Mouse (Mus musculus): Measurements from ENCODE around the gene Sorcs2. TPM values are rescaled to one million over a fixed set of nuclear protein-coding genes. Genes with fewer than 3 reads are reported as not detected.

The Sorcs2 gene
- polyA plus RNA-seq, 1 experiment from 2014 or later = 21.8 TPM

DNA sequence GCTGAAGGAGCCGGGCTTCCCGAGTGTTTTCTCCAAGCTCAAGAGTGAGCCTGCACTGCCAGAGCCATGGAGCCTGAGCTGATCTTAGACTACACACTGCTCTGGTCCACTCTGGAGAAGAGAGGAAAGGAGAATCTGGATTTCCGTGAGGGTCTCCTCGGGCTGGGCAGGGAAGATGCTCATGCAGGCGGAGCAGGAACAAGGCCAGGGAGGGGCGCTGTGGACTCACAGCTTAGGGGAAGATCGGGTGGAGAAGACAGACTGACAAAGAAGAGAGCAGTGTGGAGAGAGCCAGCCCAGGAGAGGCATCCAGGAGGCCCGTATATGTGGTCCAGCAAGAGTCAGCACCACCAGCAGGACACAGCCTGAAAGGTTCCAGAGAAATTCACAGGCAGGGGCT, 248.8 kb downstream of the Sorcs2 start:
- Histone ChIP-seq H3K4me3 (ENCODE audit: low read length) (no peak overlapping the region), H3K4me2 (ENCODE audit: low read depth, low read length) (no peak overlapping the region), H3K27me3 (ENCODE audit: control insufficient read depth, insufficient read depth, low read depth, low read length) (no peaks in the 10 kb centered on the region), H3K36me3 (ENCODE audit: control insufficient read depth, insufficient read depth, low read length) (no peaks in the 10 kb centered on the region), H3K9me3 (ENCODE audit: control insufficient read depth, low read length) (no peaks in the 10 kb centered on the region), H3K27ac (ENCODE audit: low read length) (no peak overlapping the region), H3K4me1 (replicated peaks; ENCODE audit: control insufficient read depth, insufficient read depth, low read length) (peaks cover 4% of the 10 kb centered on the region; the same call in 1 of the 2 replicates), H3K9ac (ENCODE audit: low read length) (no peak overlapping the region)
- WGBS = 55% methylated on average over 8 of the region's 8 CpGs
- no peak for ATAC-seq (ENCODE audit: low read depth)

DNA sequence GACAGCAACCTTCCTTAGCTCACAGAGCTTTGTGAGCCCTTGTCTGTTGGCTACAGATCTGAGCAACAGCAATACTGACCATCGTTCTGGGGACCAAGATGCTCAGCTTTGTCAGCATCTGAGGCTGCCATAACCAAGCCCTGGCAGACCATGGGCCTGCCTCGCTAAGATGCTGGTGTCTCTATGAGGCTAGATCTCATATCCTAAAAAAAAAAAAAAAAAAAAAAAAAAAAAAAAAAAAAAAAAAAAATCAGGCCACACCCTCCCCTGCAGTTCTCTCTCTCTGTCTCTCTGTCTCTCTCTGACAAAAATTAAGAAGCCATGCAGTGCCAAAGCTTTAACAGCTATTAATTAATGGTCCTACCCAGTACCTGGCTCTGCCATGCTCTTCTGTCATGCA, 251.3 kb downstream of the Sorcs2 start:
- ATAC-seq (ENCODE audit: low read depth) = no peak
- WGBS = 83% methylated on average over 2 of the region's 2 CpGs
- Histone ChIP-seq H3K4me3 (ENCODE audit: low read length) (no peak overlapping the region), H3K4me1 (replicated peaks; ENCODE audit: control insufficient read depth, insufficient read depth, low read length) (peaks cover 4% of the 10 kb centered on the region; the same call in 1 of the 2 replicates), H3K27me3 (ENCODE audit: control insufficient read depth, insufficient read depth, low read depth, low read length) (no peaks in the 10 kb centered on the region), H3K9me3 (ENCODE audit: control insufficient read depth, low read length) (no peaks in the 10 kb centered on the region), H3K27ac (ENCODE audit: low read length) (no peak overlapping the region), H3K4me2 (ENCODE audit: low read depth, low read length) (no peak overlapping the region), H3K36me3 (ENCODE audit: control insufficient read depth, insufficient read depth, low read length) (no peaks in the 10 kb centered on the region), H3K9ac (ENCODE audit: low read length) (no peak overlapping the region)

DNA sequence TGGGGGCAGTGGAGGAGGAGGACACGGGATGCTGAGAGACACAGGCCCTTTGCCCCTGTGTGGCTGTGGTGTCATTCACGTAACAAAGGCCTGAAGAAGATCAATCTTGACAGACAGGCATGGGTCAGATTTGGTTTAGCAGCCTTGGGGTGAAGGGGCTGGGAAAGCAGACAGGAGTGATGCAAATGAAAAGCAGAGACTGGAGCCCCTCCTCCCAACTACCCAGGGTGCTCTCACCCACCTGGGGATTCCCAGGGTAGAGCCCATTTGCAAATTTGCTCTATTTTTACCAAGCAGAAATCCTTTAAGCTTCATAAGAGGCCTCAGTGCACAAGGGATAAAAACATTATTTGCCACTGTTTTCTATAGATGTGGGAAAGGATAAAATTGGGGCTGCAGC, 253.4 kb downstream of the Sorcs2 start:
- no peak overlapping the region for H3K27ac ChIP-seq (ENCODE audit: low read length)
- H3K4me3 ChIP-seq (ENCODE audit: low read length) = no peak overlapping the region
- 58% methylated on average over 2 of the region's 2 CpGs for WGBS
- no peaks in the 10 kb centered on the region for H3K36me3 ChIP-seq (ENCODE audit: control insufficient read depth, insufficient read depth, low read length)
- H3K4me2 ChIP-seq (ENCODE audit: low read depth, low read length) = no peak overlapping the region
- H3K9ac ChIP-seq (ENCODE audit: low read length) = no peak overlapping the region
- no peaks in the 10 kb centered on the region for H3K9me3 ChIP-seq (ENCODE audit: control insufficient read depth, low read length)
- H3K27me3 ChIP-seq (ENCODE audit: control insufficient read depth, insufficient read depth, low read depth, low read length) = no peaks in the 10 kb centered on the region
- H3K4me1 ChIP-seq (replicated peaks; ENCODE audit: control insufficient read depth, insufficient read depth, low read length) = peaks cover 4% of the 10 kb centered on the region; the same call in 1 of the 2 replicates
- no peak for ATAC-seq (ENCODE audit: low read depth)

DNA sequence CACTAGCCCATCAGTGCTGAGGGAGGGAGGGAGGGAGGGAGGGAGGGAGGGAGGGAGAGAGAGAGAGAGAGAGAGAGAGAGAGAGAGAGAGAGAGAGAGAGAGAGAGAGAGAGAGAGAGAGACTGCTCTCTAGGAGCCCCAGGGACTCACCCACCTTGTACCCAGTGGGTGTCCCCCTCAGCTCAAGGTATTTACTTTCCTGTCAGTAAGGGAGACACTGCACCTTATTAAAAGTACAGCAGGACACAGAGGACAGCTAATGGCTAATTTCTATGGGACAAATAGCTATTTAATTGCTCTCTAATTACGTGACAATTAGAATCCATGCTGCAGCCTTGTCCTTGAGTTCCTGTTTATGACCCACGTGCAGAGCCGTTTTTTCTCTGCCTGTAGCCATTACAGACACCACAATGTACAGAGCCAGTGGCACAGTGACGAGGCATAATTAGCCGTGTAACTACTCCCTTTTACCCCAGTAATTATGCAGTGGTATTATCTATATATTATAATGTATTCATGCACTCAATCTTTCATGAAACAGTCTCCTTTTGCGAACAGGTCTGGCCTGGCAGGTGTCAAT, 256.2 kb downstream of the Sorcs2 start:
- WGBS = 65% methylated on average over 6 of the region's 6 CpGs
- H3K4me1 ChIP-seq (replicated peaks; ENCODE audit: control insufficient read depth, insufficient read depth, low read length) = no peaks in the 10 kb centered on the region
- H3K9me3 ChIP-seq (ENCODE audit: control insufficient read depth, low read length) = no peaks in the 10 kb centered on the region
- H3K4me2 ChIP-seq (ENCODE audit: low read depth, low read length) = no peak overlapping the region
- H3K4me3 ChIP-seq (ENCODE audit: low read length) = no peak overlapping the region
- H3K9ac ChIP-seq (ENCODE audit: low read length) = no peak overlapping the region
- H3K27ac ChIP-seq (ENCODE audit: low read length) = no peak overlapping the region
- H3K27me3 ChIP-seq (ENCODE audit: control insufficient read depth, insufficient read depth, low read depth, low read length) = no peaks in the 10 kb centered on the region
- no peaks in the 10 kb centered on the region for H3K36me3 ChIP-seq (ENCODE audit: control insufficient read depth, insufficient read depth, low read length)
- no peak for ATAC-seq (ENCODE audit: low read depth)

DNA sequence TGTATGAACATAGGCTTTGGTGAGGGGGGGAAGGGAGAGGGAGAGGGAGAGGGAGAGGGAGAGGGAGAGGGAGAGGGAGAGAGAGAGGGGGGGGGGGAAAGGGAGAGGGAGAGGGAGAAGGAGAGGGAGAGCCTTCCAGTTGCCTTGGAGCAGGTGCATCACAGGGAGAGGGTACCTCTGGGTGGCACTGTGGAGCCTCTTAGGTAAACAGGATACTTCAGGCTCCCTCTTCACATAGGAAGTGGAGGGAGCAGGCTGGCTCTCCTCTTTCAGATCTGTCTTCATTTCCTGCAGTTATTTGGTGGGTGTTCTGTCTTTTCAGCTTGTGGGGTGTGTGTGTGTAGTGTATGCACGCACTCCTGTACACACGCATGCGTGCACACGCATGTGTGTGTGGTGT, 256.8 kb downstream of the Sorcs2 start:
- no peak for ATAC-seq (ENCODE audit: low read depth)
- Histone ChIP-seq H3K27me3 (ENCODE audit: control insufficient read depth, insufficient read depth, low read depth, low read length) (no peaks in the 10 kb centered on the region), H3K36me3 (ENCODE audit: control insufficient read depth, insufficient read depth, low read length) (no peaks in the 10 kb centered on the region), H3K4me3 (ENCODE audit: low read length) (no peak overlapping the region), H3K27ac (ENCODE audit: low read length) (no peak overlapping the region), H3K9me3 (ENCODE audit: control insufficient read depth, low read length) (no peaks in the 10 kb centered on the region), H3K4me2 (ENCODE audit: low read depth, low read length) (no peak overlapping the region), H3K9ac (ENCODE audit: low read length) (no peak overlapping the region), H3K4me1 (replicated peaks; ENCODE audit: control insufficient read depth, insufficient read depth, low read length) (no peaks in the 10 kb centered on the region)
- WGBS = 78% methylated on average over 4 of the region's 4 CpGs

DNA sequence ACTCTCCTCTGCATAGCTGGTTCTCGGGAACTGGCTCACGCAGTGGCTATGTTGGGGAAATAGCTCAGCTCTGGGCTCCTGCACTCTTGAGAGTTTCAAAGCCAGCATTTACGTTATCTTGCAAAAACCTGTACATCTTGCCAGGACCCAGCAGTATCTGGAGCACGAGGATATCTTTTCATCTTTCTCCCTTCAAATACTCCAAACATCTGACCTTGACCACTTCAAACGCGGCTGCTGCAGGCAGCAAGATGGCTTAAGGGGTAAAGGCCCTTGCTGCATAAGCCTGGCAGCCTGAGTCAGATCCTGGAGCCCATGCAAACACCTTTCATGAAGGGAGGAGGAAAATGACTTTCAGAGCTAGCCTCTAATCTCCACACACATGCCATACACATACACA, 258.2 kb downstream of the Sorcs2 start:
- WGBS = 36% methylated on average over 6 of the region's 6 CpGs
- ATAC-seq (ENCODE audit: low read depth) = no peak

DNA sequence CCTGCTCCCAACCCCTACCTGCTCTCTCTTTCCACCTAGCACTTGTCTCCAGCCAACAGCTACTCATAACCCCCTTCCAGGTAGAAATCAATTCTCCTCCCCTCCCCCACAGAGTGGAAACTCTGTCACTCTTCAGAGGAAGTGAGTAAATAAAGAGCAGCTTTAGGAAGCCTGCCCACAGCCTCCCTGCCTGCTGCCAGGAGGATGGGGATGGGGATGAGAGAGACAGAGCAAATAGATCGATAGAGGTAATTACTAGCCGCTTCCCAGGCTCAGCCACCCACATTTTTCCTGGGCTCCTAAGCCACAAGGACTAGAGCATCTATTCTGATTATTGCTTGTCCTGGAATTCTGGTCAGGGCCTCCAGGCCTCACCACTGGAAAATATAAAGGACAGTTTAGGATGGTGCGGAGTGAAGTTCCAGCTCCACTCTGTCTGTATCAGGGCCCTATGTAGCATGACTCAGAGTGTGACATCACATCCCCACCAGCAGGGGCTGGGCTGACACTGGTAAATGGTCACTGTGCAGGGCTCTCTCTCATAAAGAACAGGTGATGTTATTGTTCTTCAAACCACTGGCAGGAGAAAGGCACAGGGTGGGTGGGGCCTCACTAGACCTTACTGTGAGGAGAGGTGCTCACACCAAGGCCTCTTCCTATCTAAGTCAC, 261.9 kb downstream of the Sorcs2 start:
- no peak overlapping the region for H3K9ac ChIP-seq (ENCODE audit: low read length)
- H3K4me3 ChIP-seq (ENCODE audit: low read length) = no peak overlapping the region
- 66% methylated on average over 3 of the region's 3 CpGs for WGBS
- H3K4me2 ChIP-seq (ENCODE audit: low read depth, low read length) = no peak overlapping the region
- ATAC-seq (ENCODE audit: low read depth) = no peak
- H3K36me3 ChIP-seq (ENCODE audit: control insufficient read depth, insufficient read depth, low read length) = no peaks in the 10 kb centered on the region
- H3K4me1 ChIP-seq (replicated peaks; ENCODE audit: control insufficient read depth, insufficient read depth, low read length) = no peaks in the 10 kb centered on the region
- no peaks in the 10 kb centered on the region for H3K9me3 ChIP-seq (ENCODE audit: control insufficient read depth, low read length)
- H3K27ac ChIP-seq (ENCODE audit: low read length) = no peak overlapping the region
- no peaks in the 10 kb centered on the region for H3K27me3 ChIP-seq (ENCODE audit: control insufficient read depth, insufficient read depth, low read depth, low read length)

More for the DNA sequence above, 258.2 kb downstream of the Sorcs2 start:
- no peaks in the 10 kb centered on the region for H3K4me1 ChIP-seq (replicated peaks; ENCODE audit: control insufficient read depth, insufficient read depth, low read length)
- no peak overlapping the region for H3K4me2 ChIP-seq (ENCODE audit: low read depth, low read length)
- no peak overlapping the region for H3K27ac ChIP-seq (ENCODE audit: low read length)
- H3K9ac ChIP-seq (ENCODE audit: low read length) = no peak overlapping the region
- no peaks in the 10 kb centered on the region for H3K36me3 ChIP-seq (ENCODE audit: control insufficient read depth, insufficient read depth, low read length)
- H3K9me3 ChIP-seq (ENCODE audit: control insufficient read depth, low read length) = no peaks in the 10 kb centered on the region
- H3K4me3 ChIP-seq (ENCODE audit: low read length) = no peak overlapping the region
- no peaks in the 10 kb centered on the region for H3K27me3 ChIP-seq (ENCODE audit: control insufficient read depth, insufficient read depth, low read depth, low read length)

DNA sequence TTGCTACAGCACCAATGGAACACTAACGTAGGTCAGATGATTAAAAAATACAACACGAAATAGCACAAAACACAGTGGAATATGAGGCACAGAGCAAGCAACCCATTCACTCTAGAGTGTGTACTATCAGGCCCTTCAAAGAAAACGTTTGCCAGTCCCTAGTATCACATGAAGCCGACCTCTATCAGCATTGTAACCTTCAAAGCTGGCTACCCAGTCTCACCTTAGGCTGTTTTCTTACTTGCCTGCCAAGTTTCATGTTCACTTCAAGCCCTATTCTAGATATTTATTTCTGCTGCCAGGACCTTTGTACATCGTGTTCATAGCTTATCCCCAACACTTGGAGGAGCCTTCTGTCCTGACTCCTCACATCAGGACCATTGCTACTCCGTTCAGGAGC, 263.6 kb downstream of the Sorcs2 start:
- Histone ChIP-seq H3K4me2 (ENCODE audit: low read depth, low read length) (no peak overlapping the region), H3K36me3 (ENCODE audit: control insufficient read depth, insufficient read depth, low read length) (no peaks in the 10 kb centered on the region), H3K27me3 (ENCODE audit: control insufficient read depth, insufficient read depth, low read depth, low read length) (no peaks in the 10 kb centered on the region), H3K4me1 (replicated peaks; ENCODE audit: control insufficient read depth, insufficient read depth, low read length) (peaks cover 4% of the 10 kb centered on the region; the same call in 1 of the 2 replicates), H3K9ac (ENCODE audit: low read length) (no peak overlapping the region), H3K4me3 (ENCODE audit: low read length) (no peak overlapping the region), H3K27ac (ENCODE audit: low read length) (no peak overlapping the region), H3K9me3 (ENCODE audit: control insufficient read depth, low read length) (no peaks in the 10 kb centered on the region)
- 66% methylated on average over 6 of the region's 6 CpGs for WGBS
- ATAC-seq (ENCODE audit: low read depth) = no peak

DNA sequence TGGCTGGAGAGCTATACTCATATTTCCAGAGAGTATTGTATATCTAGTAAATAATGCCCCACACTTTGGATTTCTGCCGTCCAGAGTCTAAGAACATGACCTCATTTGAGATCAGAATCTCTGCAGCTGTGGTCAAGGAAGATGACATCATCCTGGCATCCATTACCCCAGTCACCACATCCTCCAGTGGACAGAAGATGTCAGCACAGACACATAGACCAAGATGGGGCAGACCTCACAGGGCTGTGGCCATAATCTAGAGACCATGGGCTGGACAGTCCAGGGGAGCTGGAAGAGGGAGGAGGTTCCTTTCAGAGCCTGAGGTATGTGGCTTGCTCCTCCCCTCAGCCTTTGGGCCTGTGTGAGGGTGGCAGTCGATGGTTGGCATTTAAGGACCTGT, 264.0 kb downstream of the Sorcs2 start:
- no peak overlapping the region for H3K27ac ChIP-seq (ENCODE audit: low read length)
- no peaks in the 10 kb centered on the region for H3K27me3 ChIP-seq (ENCODE audit: control insufficient read depth, insufficient read depth, low read depth, low read length)
- no peaks in the 10 kb centered on the region for H3K9me3 ChIP-seq (ENCODE audit: control insufficient read depth, low read length)
- H3K4me2 ChIP-seq (ENCODE audit: low read depth, low read length) = no peak overlapping the region
- no peak overlapping the region for H3K4me3 ChIP-seq (ENCODE audit: low read length)
- peaks cover 6% of the 10 kb centered on the region; the same call in 1 of the 2 replicates for H3K4me1 ChIP-seq (replicated peaks; ENCODE audit: control insufficient read depth, insufficient read depth, low read length)
- WGBS = 43% methylated on average over 2 of the region's 2 CpGs
- H3K36me3 ChIP-seq (ENCODE audit: control insufficient read depth, insufficient read depth, low read length) = no peaks in the 10 kb centered on the region
- no peak overlapping the region for H3K9ac ChIP-seq (ENCODE audit: low read length)
- no peak for ATAC-seq (ENCODE audit: low read depth)
